Mouse (Mus musculus) adrenal gland, postnatal 10 days (tissue): ENCODE results near the gene Xrcc5. TPM values are rescaled to one million over a fixed set of nuclear protein-coding genes. Genes with fewer than 3 reads are reported as not detected.

Source experiments
- DNase-seq: peaks from one replicate; pipeline ENCODE4 v3.0.0; 2021; ENCODE audit warnings: mixed read lengths
- total RNA-seq, 2 experiments: library from RNA; stranded (reverse); gene quantifications; 2 replicates each; pipeline ENCODE4 v1.2.3; 2021

Xrcc5 gene
- total RNA-seq, 2 experiments from 2014 or later = 13.0 to 15.8 TPM

- no peak for DNase-seq
Observed at GRCm38 (mm10) chr1:72315447-72315846, 8.2 kb downstream of the Xrcc5 start.

- DNase-seq = no peak
Observed at GRCm38 (mm10) chr1:72316409-72316808, 9.2 kb downstream of the Xrcc5 start.

- DNase-seq = no peak
Observed at GRCm38 (mm10) chr1:72316901-72317300, 9.7 kb downstream of the Xrcc5 start.

GRCm38 (mm10) chr1:72320759-72321158 lies 13.5 kb downstream of the Xrcc5 start:
- no peak for DNase-seq

GRCm38 (mm10) chr1:72323248-72323647 lies 16.0 kb downstream of the Xrcc5 start:
- DNase-seq = no peak

GRCm38 (mm10) chr1:72326162-72326821 lies 19.1 kb downstream of the Xrcc5 start:
- DNase-seq = no peak

- DNase-seq = no peak
Observed at GRCm38 (mm10) chr1:72334807-72335206, 27.6 kb downstream of the Xrcc5 start.

GRCm38 (mm10) chr1:72336780-72337179 lies 29.6 kb downstream of the Xrcc5 start:
- no peak for DNase-seq

- DNase-seq = no peak
Observed at GRCm38 (mm10) chr1:72338341-72338740, 31.1 kb downstream of the Xrcc5 start.

- DNase-seq = no peak
Observed at GRCm38 (mm10) chr1:72347873-72348272, 40.7 kb downstream of the Xrcc5 start.

- DNase-seq = no peak
Observed at GRCm38 (mm10) chr1:72354856-72355255, 47.6 kb downstream of the Xrcc5 start.

GRCm38 (mm10) chr1:72358216-72358615 lies 51.0 kb downstream of the Xrcc5 start:
- DNase-seq = no peak

GRCm38 (mm10) chr1:72359462-72359861 lies 52.2 kb downstream of the Xrcc5 start:
- DNase-seq = no peak

- DNase-seq = no peak
Observed at GRCm38 (mm10) chr1:72360809-72361208, 53.6 kb downstream of the Xrcc5 start.

- no peak for DNase-seq
Observed at GRCm38 (mm10) chr1:72364661-72365060, 57.4 kb downstream of the Xrcc5 start.

- no peak for DNase-seq
Observed at GRCm38 (mm10) chr1:72372512-72372911, 65.3 kb downstream of the Xrcc5 start.

- no peak for DNase-seq
Observed at GRCm38 (mm10) chr1:72372913-72373312, 65.7 kb downstream of the Xrcc5 start.

- no peak for DNase-seq
Observed at GRCm38 (mm10) chr1:72373648-72374047, 66.4 kb downstream of the Xrcc5 start.

GRCm38 (mm10) chr1:72374049-72374448 lies 66.8 kb downstream of the Xrcc5 start:
- DNase-seq = no peak

GRCm38 (mm10) chr1:72378151-72378550 lies 70.9 kb downstream of the Xrcc5 start:
- no peak for DNase-seq

- no peak for DNase-seq
Observed at GRCm38 (mm10) chr1:72379752-72380353, 72.6 kb downstream of the Xrcc5 start.

- no peak for DNase-seq
Observed at GRCm38 (mm10) chr1:72380544-72380943, 73.3 kb downstream of the Xrcc5 start.

- DNase-seq = no peak
Observed at GRCm38 (mm10) chr1:72383056-72383455, 75.8 kb downstream of the Xrcc5 start.

GRCm38 (mm10) chr1:72383651-72384050 lies 76.4 kb downstream of the Xrcc5 start:
- no peak for DNase-seq
